Mouse (Mus musculus): ENCODE data around the gene Zfp985.
A peak's percentile ranks its signal among the peaks of the same experiment; 100 is the strongest.
"Not testable (repeated sequence)": the region's sequence is repeated elsewhere in the genome, so short reads cannot be mapped to it uniquely, and the experiment has no call there.

Zfp985 gene

GRCm38 (mm10) chr4:147553071-147553470, at the start of gene Zfp985:
Gene Zfp985 (plus strand): TSS chr4:147553277.
- Histone ChIP-seq H3K9me3 (ENCODE audit: low read length) (peaks cover 37% of the 10 kb centered on the region), H3K4me1 (replicated peaks; ENCODE audit: low read depth, low read length) (peaks cover 33% of the 10 kb centered on the region), H3K4me3 (replicated peaks; ENCODE audit: low read length) (peak within 1 kb of the TSS; percentile 68)
- not testable (repeated sequence) for H3K36me3 ChIP-seq (ENCODE audit: insufficient read depth, low read length); H3K27me3 ChIP-seq (ENCODE audit: insufficient read depth, low read length)

- Histone ChIP-seq H3K4me1 (replicated peaks; ENCODE audit: low read depth, low read length) (no peaks in the 10 kb centered on the region), H3K27me3 (ENCODE audit: insufficient read depth, low read length) (no peaks in the 10 kb centered on the region), H3K4me3 (replicated peaks; ENCODE audit: low read length) (no peak overlapping the region), H3K36me3 (ENCODE audit: insufficient read depth, low read length) (peaks cover 8% of the 10 kb centered on the region), H3K9me3 (ENCODE audit: low read length) (peaks cover 28% of the 10 kb centered on the region)
- TF ChIP-seq POU5F1 (IDR thresholded peaks at IDR 0.05; ENCODE audit: borderline replicate concordance, low read length) (no peak), CTCF (conservative IDR thresholded peaks at IDR 0.05; ENCODE audit: low read length) (no peak), NANOG (IDR thresholded peaks at IDR 0.05; ENCODE audit: borderline replicate concordance, low read length) (no peak)
Measured at GRCm38 (mm10) chr4:147509174-147509573, 43.9 kb upstream of the Zfp985 start.

- TF ChIP-seq NANOG (IDR thresholded peaks at IDR 0.05; ENCODE audit: borderline replicate concordance, low read length) (no peak), CTCF (conservative IDR thresholded peaks at IDR 0.05; ENCODE audit: low read length) (no peak), POU5F1 (IDR thresholded peaks at IDR 0.05; ENCODE audit: borderline replicate concordance, low read length) (no peak)
- Histone ChIP-seq H3K27me3 (ENCODE audit: insufficient read depth, low read length) (no peaks in the 10 kb centered on the region), H3K4me1 (replicated peaks; ENCODE audit: low read depth, low read length) (no peaks in the 10 kb centered on the region), H3K36me3 (ENCODE audit: insufficient read depth, low read length) (no peaks in the 10 kb centered on the region), H3K4me3 (replicated peaks; ENCODE audit: low read length) (no peak overlapping the region), H3K9me3 (ENCODE audit: low read length) (peaks cover 41% of the 10 kb centered on the region)
Measured at GRCm38 (mm10) chr4:147518981-147519380, 34.1 kb upstream of the Zfp985 start.

GRCm38 (mm10) chr4:147520100-147520499, 33.0 kb upstream of the Zfp985 start:
- H3K36me3 ChIP-seq (ENCODE audit: insufficient read depth, low read length): no peaks in the 10 kb centered on the region
- H3K4me3 ChIP-seq (replicated peaks; ENCODE audit: low read length): no peak overlapping the region
- no peaks in the 10 kb centered on the region for H3K27me3 ChIP-seq (ENCODE audit: insufficient read depth, low read length)
- peaks cover 42% of the 10 kb centered on the region for H3K9me3 ChIP-seq (ENCODE audit: low read length)
- TF ChIP-seq NANOG (IDR thresholded peaks at IDR 0.05; ENCODE audit: borderline replicate concordance, low read length) (no peak), CTCF (conservative IDR thresholded peaks at IDR 0.05; ENCODE audit: low read length) (no peak), POU5F1 (IDR thresholded peaks at IDR 0.05; ENCODE audit: borderline replicate concordance, low read length) (no peak)
- no peaks in the 10 kb centered on the region for H3K4me1 ChIP-seq (replicated peaks; ENCODE audit: low read depth, low read length)

GRCm38 (mm10) chr4:147525125-147525524, 28.0 kb upstream of the Zfp985 start:
- H3K27me3 ChIP-seq (ENCODE audit: insufficient read depth, low read length): no peaks in the 10 kb centered on the region
- H3K4me3 ChIP-seq (replicated peaks; ENCODE audit: low read length): no peak overlapping the region
- H3K9me3 ChIP-seq (ENCODE audit: low read length): peaks cover 43% of the 10 kb centered on the region
- H3K4me1 ChIP-seq (replicated peaks; ENCODE audit: low read depth, low read length): no peaks in the 10 kb centered on the region
- no peak for TF ChIP-seq POU5F1 (IDR thresholded peaks at IDR 0.05; ENCODE audit: borderline replicate concordance, low read length)
- H3K36me3 ChIP-seq (ENCODE audit: insufficient read depth, low read length): no peaks in the 10 kb centered on the region

- H3K36me3 ChIP-seq (ENCODE audit: insufficient read depth, low read length): no peaks in the 10 kb centered on the region
- H3K4me1 ChIP-seq (replicated peaks; ENCODE audit: low read depth, low read length): peaks cover under 1% of the 10 kb centered on the region; the same call in 1 of the 2 replicates
- peaks cover 26% of the 10 kb centered on the region for H3K9me3 ChIP-seq (ENCODE audit: low read length)
- H3K4me3 ChIP-seq (replicated peaks; ENCODE audit: low read length): no peak overlapping the region
- TF ChIP-seq POU5F1 (IDR thresholded peaks at IDR 0.05; ENCODE audit: borderline replicate concordance, low read length) (no peak), NANOG (IDR thresholded peaks at IDR 0.05; ENCODE audit: borderline replicate concordance, low read length) (no peak), CTCF (conservative IDR thresholded peaks at IDR 0.05; ENCODE audit: low read length) (no peak)
- H3K27me3 ChIP-seq (ENCODE audit: insufficient read depth, low read length): no peaks in the 10 kb centered on the region
Measured at GRCm38 (mm10) chr4:147530366-147530765, 22.7 kb upstream of the Zfp985 start.

GRCm38 (mm10) chr4:147535916-147536315, 17.2 kb upstream of the Zfp985 start:
- not testable (repeated sequence) for H3K4me1 ChIP-seq (replicated peaks; ENCODE audit: low read depth, low read length); H3K4me3 ChIP-seq (replicated peaks; ENCODE audit: low read length); H3K36me3 ChIP-seq (ENCODE audit: insufficient read depth, low read length); H3K27me3 ChIP-seq (ENCODE audit: insufficient read depth, low read length)
- peaks cover 21% of the 10 kb centered on the region for H3K9me3 ChIP-seq (ENCODE audit: low read length)
- TF ChIP-seq NANOG (IDR thresholded peaks at IDR 0.05; ENCODE audit: borderline replicate concordance, low read length): peak; percentile 59

GRCm38 (mm10) chr4:147537702-147538101, 15.4 kb upstream of the Zfp985 start:
- Histone ChIP-seq H3K27me3 (ENCODE audit: insufficient read depth, low read length) (no peaks in the 10 kb centered on the region), H3K4me1 (replicated peaks; ENCODE audit: low read depth, low read length) (peaks cover 9% of the 10 kb centered on the region; the same call in 1 of the 2 replicates), H3K4me3 (replicated peaks; ENCODE audit: low read length) (no peak overlapping the region), H3K9me3 (ENCODE audit: low read length) (peaks cover 21% of the 10 kb centered on the region), H3K36me3 (ENCODE audit: insufficient read depth, low read length) (no peaks in the 10 kb centered on the region)
- TF ChIP-seq NANOG (IDR thresholded peaks at IDR 0.05; ENCODE audit: borderline replicate concordance, low read length) (no peak), POU5F1 (IDR thresholded peaks at IDR 0.05; ENCODE audit: borderline replicate concordance, low read length) (no peak)

- not testable (repeated sequence) for H3K36me3 ChIP-seq (ENCODE audit: insufficient read depth, low read length); H3K4me3 ChIP-seq (replicated peaks; ENCODE audit: low read length); H3K4me1 ChIP-seq (replicated peaks; ENCODE audit: low read depth, low read length); H3K27me3 ChIP-seq (ENCODE audit: insufficient read depth, low read length)
- H3K9me3 ChIP-seq (ENCODE audit: low read length): peaks cover 34% of the 10 kb centered on the region
Measured at GRCm38 (mm10) chr4:147539918-147540317, 13.2 kb upstream of the Zfp985 start, which contains the start of gene Gm16503. Gene Gm16503 (plus strand): TSS chr4:147540218.

- no peaks in the 10 kb centered on the region for H3K36me3 ChIP-seq (ENCODE audit: insufficient read depth, low read length)
- H3K4me1 ChIP-seq (replicated peaks; ENCODE audit: low read depth, low read length): peaks cover 2% of the 10 kb centered on the region; the same call in 1 of the 2 replicates
- H3K27me3 ChIP-seq (ENCODE audit: insufficient read depth, low read length): no peaks in the 10 kb centered on the region
- H3K4me3 ChIP-seq (replicated peaks; ENCODE audit: low read length): no peak overlapping the region
- TF ChIP-seq POU5F1 (IDR thresholded peaks at IDR 0.05; ENCODE audit: borderline replicate concordance, low read length): no peak
- no peak for TF ChIP-seq NANOG (IDR thresholded peaks at IDR 0.05; ENCODE audit: borderline replicate concordance, low read length)
- TF ChIP-seq CTCF (conservative IDR thresholded peaks at IDR 0.05; ENCODE audit: low read length): no peak
- H3K9me3 ChIP-seq (ENCODE audit: low read length): peaks cover 31% of the 10 kb centered on the region
Measured at GRCm38 (mm10) chr4:147541105-147541504, 12.0 kb upstream of the Zfp985 start.

Measured in E14TG2a.4 (cell line).